ENCODE assay signal across 8 mouse cellular contexts in genomic region chr14:31217666-31218065, GRCm38 (mm10). TPM values are rescaled to one million over a fixed set of nuclear protein-coding genes. Genes with fewer than 3 reads are reported as not detected.
DNase-seq lines count a peak whose midpoint lies in the region; ATAC-seq and TF ChIP-seq lines count a peak whose summit lies in the region.

Gene Sema3g (plus strand): TSS chr14:31217860.

- peak within 1 kb of the TSS; percentile 50 for H3ac ChIP-seq in C2C12 (ENCODE audit: control insufficient read depth, insufficient read length, low read depth)

- no peaks in the 10 kb centered on the region for H3K79me2 ChIP-seq in C2C12 (ENCODE audit: control insufficient read depth, insufficient read depth)

- peak; percentile 74 for ATAC-seq in heart, embryonic 16.5 days (replicated peaks; ENCODE audit: extremely low read depth, insufficient read depth, low FRiP score)
- peak; percentile 88 for ATAC-seq in megakaryocyte progenitor cell, adult 5-6 weeks (replicated peaks; ENCODE audit: poor library complexity)
- ATAC-seq in stomach, embryonic 15.5 days (ENCODE audit: insufficient read depth, low FRiP score, low read depth), result peak; percentile 79

- peaks cover 9% of the 10 kb centered on the region for H3K27me3 ChIP-seq in C2C12 (ENCODE audit: control insufficient read depth, insufficient read depth, insufficient read length)
- no peaks in the 10 kb centered on the region for H3K27me3 ChIP-seq in heart, embryonic 16.5 days (ENCODE audit: control insufficient read depth, insufficient read depth, low read length)
- H3K27me3 ChIP-seq in stomach, embryonic 15.5 days (replicated peaks), result no peaks in the 10 kb centered on the region

- peak within 1 kb of the TSS; percentile 49 for H3K9ac ChIP-seq in heart, embryonic 16.5 days (ENCODE audit: low read length)
- no peak within 1 kb of the TSS for H3K9ac ChIP-seq in stomach, embryonic 15.5 days

- H3K27ac ChIP-seq in heart, embryonic 16.5 days (ENCODE audit: low read length), result peak within 1 kb of the TSS; percentile 36; the same call in 1 of the 2 replicates
- H3K27ac ChIP-seq in stomach, embryonic 15.5 days, result no peak within 1 kb of the TSS

- WGBS in heart, embryonic 16.5 days, result 8% methylated on average over 11 of the region's 11 CpGs
- WGBS in stomach, embryonic 15.5 days, result 12% methylated on average over 11 of the region's 11 CpGs

- H3K9me3 ChIP-seq in heart, embryonic 16.5 days (replicated peaks; ENCODE audit: control insufficient read depth, low read length), result no peaks in the 10 kb centered on the region
- H3K9me3 ChIP-seq in stomach, embryonic 15.5 days, result no peaks in the 10 kb centered on the region

- H3K36me3 ChIP-seq in C2C12 (ENCODE audit: control insufficient read depth, insufficient read depth), result no peaks in the 10 kb centered on the region
- H3K36me3 ChIP-seq in heart, embryonic 16.5 days (ENCODE audit: control insufficient read depth, insufficient read depth), result no peaks in the 10 kb centered on the region
- no peaks in the 10 kb centered on the region for H3K36me3 ChIP-seq in stomach, embryonic 15.5 days

- peak within 1 kb of the TSS; percentile 51 for H3K4me2 ChIP-seq in heart, embryonic 16.5 days (ENCODE audit: low read depth, low read length)
- H3K4me2 ChIP-seq in stomach, embryonic 15.5 days, result peak within 1 kb of the TSS; percentile 32

- H3K4me1 ChIP-seq in heart, embryonic 16.5 days (ENCODE audit: control insufficient read depth, insufficient read depth, low read length), result peaks cover 34% of the 10 kb centered on the region
- 0 out of 2 replicates have a peak, but pooled peaks cover 9% of the 10 kb centered on the region for H3K4me1 ChIP-seq in stomach, embryonic 15.5 days

- peak; percentile 66 for TF ChIP-seq CTCF in C2C12 (IDR thresholded peaks at IDR 0.05; ENCODE audit: control insufficient read depth, insufficient read depth, insufficient read length)

- no peaks in the 10 kb centered on the region for H3K79me3 ChIP-seq in C2C12 (ENCODE audit: low read depth)

- H3K4me3 ChIP-seq in C2C12 (ENCODE audit: insufficient read depth, poor library complexity, severe bottlenecking), result no peak within 1 kb of the TSS
- peak within 1 kb of the TSS; percentile 16; the same call in 1 of the 2 replicates for H3K4me3 ChIP-seq in heart, embryonic 16.5 days (ENCODE audit: low read length)
- H3K4me3 ChIP-seq in stomach, embryonic 15.5 days (replicated peaks), result no peak within 1 kb of the TSS

- peak; percentile 62 to 71 for DNase-seq in adrenal gland, adult (ENCODE audit: inconsistent age in 2 of 2, low spot score in 1 of 2)
- peak; percentile 66 for DNase-seq in embryo, embryonic 9.5 days (ENCODE audit: extremely low spot score)
- DNase-seq in kidney, postnatal 14 days, result peak; percentile 86
- no peak for DNase-seq in frontal cortex, adult 2 months (ENCODE audit: extremely low spot score in 1 of 2, low spot score in 1 of 2)

TF ChIP-seq in C2C12, 6 proteins besides CTCF, POLR2A, EP300 and RAD21:
- TF ChIP-seq USF1 (IDR thresholded peaks at IDR 0.05; ENCODE audit: low read depth) (no peak), MYOG (IDR thresholded peaks at IDR 0.05; ENCODE audit: control insufficient read depth, extremely low read depth, insufficient read length) (no peak), MYOD1 (IDR thresholded peaks at IDR 0.05; ENCODE audit: control insufficient read depth, insufficient read length, low read depth) (no peak), CEBPB (IDR thresholded peaks at IDR 0.05; ENCODE audit: low read depth) (no peak), MAX (IDR thresholded peaks at IDR 0.05) (no peak), FOSL1 (IDR thresholded peaks at IDR 0.05; ENCODE audit: insufficient read depth, low read length, poor library complexity, severe bottlenecking) (no peak)

RNA-seq across cellular contexts. Expression of gene Sema3g, which starts in this region (rescaled TPM):
- polyA plus RNA-seq in C2C12 (2012; fragmentation: generic; extraction: Trizol), result 0.14 TPM
- 0.97 TPM in 2 replicates for polyA plus RNA-seq in heart, embryonic 16.5 days (2015; fragmentation: Nextera tagmentation; extraction: Ambion mirVana)
- 0.02 TPM in 1 of 2 replicates, not detected in the other for total RNA-seq in megakaryocyte progenitor cell, adult 5-6 weeks (2015)
- 0.04 TPM in 1 of 2 replicates, not detected in the other for total RNA-seq in megakaryocyte progenitor cell, adult 5-6 weeks (2017)
- polyA plus RNA-seq in stomach, embryonic 15.5 days (2015; fragmentation: Nextera tagmentation; extraction: Ambion mirVana), result 0.73 and 1.0 TPM in 2 replicates
- polyA plus RNA-seq in frontal cortex, adult 2 months (2012; rRNA removed), result 3.5 and 3.9 TPM in 2 replicates

Comparison
In these comparisons a context has a peak if more than half of its experiments do, and no peak if none do; other contexts are left out.
1. Peak in ATAC-seq, H3K4me3 ChIP-seq, H3K27ac ChIP-seq, H3K9ac ChIP-seq and H3K4me2 ChIP-seq in heart, embryonic 16.5 days; RNA of the gene not detected or under 1 TPM.
2. Peak in ATAC-seq in megakaryocyte progenitor cell, adult 5-6 weeks; RNA of the gene not detected or under 1 TPM.
3. DNase-seq: peak in adrenal gland, adult (2 of 2), embryo, embryonic 9.5 days (single experiment) and kidney, postnatal 14 days (single experiment); none in frontal cortex, adult 2 months (0 of 2).
4. Peak in every context shown above with its lines, with median percentiles within 50 percentile points of each other: ATAC-seq.